Mouse (Mus musculus) E14TG2a.4 (cell line): ENCODE results near the gene Arhgap15.

Experiments
- H3K27me3 ChIP-seq: 2 replicates; pipeline ENCODE4 v1.6.1; 2014; ENCODE audit warnings: low read length, control low read depth; ENCODE audit not compliant: insufficient read depth
- H3K36me3 ChIP-seq: 2 replicates; pipeline ENCODE4 v1.6.1; 2014; ENCODE audit warnings: low read length, control low read depth; ENCODE audit not compliant: insufficient read depth
- H3K4me1 ChIP-seq: replicated peaks from 2 replicates; pipeline ENCODE4 v1.6.1; 2014; ENCODE audit warnings: low read depth, low read length, control low read depth
- H3K4me3 ChIP-seq: replicated peaks from 2 replicates; pipeline ENCODE4 v1.5.1; 2014; ENCODE audit warnings: mild to moderate bottlenecking, low read length
- H3K9me3 ChIP-seq: 2 replicates; pipeline ENCODE4 v1.6.1; 2014; ENCODE audit warnings: low read length, control low read depth
- CTCF ChIP-seq: conservative IDR thresholded peaks from 2 replicates; pipeline ENCODE4 v1.5.1; 2014; ENCODE audit warnings: low read length
- NANOG ChIP-seq: IDR thresholded peaks from 2 replicates; pipeline ENCODE4 v1.6.1; 2014; ENCODE audit warnings: borderline replicate concordance, low read length, mixed read lengths
- POU5F1 ChIP-seq: IDR thresholded peaks from 2 replicates; pipeline ENCODE4 v1.6.1; 2014; ENCODE audit warnings: low read length, borderline replicate concordance

Arhgap15 gene

DNA sequence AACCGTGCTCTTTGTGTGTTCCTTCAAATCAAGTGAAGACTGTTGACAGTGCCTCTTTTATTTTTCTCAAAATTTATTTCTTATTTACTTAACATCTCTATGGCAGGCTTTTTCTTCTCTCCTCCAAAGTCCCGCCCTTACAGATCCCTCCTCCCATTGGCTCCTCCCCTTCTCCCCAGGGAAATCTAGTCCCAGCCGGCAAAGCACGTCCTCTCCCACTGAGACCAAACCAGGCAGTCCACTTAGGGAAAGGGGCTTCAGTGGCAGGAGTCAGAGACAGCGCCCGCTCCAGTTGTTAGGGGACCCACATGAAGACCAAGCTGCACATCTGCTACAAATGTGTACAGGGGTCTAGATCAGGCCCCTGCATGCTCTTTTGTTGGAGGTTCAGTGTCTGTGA lies 569.8 kb downstream of the Arhgap15 start:
- Histone ChIP-seq H3K36me3 (no peaks in the 10 kb centered on the region), H3K4me3 (no peak overlapping the region), H3K27me3 (no peaks in the 10 kb centered on the region), H3K9me3 (no peaks in the 10 kb centered on the region), H3K4me1 (peaks cover 5% of the 10 kb centered on the region)
- TF ChIP-seq NANOG (no peak), CTCF (no peak), POU5F1 (no peak)

GRCm38 (mm10) chr2:44319479-44319878 lies 570.9 kb downstream of the Arhgap15 start:
- Histone ChIP-seq H3K4me1 (peaks cover 5% of the 10 kb centered on the region), H3K36me3 (no peaks in the 10 kb centered on the region), H3K9me3 (no peaks in the 10 kb centered on the region), H3K27me3 (no peaks in the 10 kb centered on the region), H3K4me3 (no peak overlapping the region)
- TF ChIP-seq POU5F1 (no peak), NANOG (no peak), CTCF (no peak)

- Histone ChIP-seq H3K4me1 (no peaks in the 10 kb centered on the region), H3K27me3 (no peaks in the 10 kb centered on the region), H3K4me3 (no peak overlapping the region), H3K9me3 (no peaks in the 10 kb centered on the region), H3K36me3 (no peaks in the 10 kb centered on the region)
- TF ChIP-seq CTCF (no peak), NANOG (no peak), POU5F1 (no peak)
Observed at GRCm38 (mm10) chr2:44323813-44324212, 575.2 kb downstream of the Arhgap15 start.

- H3K36me3 ChIP-seq = no peaks in the 10 kb centered on the region
- no peak overlapping the region for H3K4me3 ChIP-seq
- no peaks in the 10 kb centered on the region for H3K27me3 ChIP-seq
- H3K9me3 ChIP-seq = no peaks in the 10 kb centered on the region
- H3K4me1 ChIP-seq = no peaks in the 10 kb centered on the region
- no peak for TF ChIP-seq CTCF
- TF ChIP-seq NANOG = no peak
- no peak for TF ChIP-seq POU5F1
Observed at GRCm38 (mm10) chr2:44333295-44333694, 584.7 kb downstream of the Arhgap15 start.

DNA sequence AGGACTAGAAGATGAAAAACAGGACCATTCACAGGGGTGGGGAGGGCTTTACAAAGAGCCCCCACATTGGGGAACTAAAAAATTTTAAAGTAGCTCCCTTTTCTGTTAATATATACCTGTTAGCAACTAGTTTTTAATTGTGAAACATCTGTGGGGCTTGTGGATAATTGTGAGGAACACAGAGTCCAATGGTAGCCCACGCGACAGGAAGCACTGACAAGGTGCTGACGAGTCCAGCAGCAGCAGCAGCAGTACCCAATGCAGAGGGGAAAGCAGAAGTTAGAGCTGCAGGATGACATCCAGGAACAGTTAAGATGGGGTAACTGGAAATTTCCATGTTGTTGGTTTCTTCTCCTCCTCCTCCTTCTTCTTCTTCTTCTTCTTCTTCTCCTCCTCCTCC lies 585.4 kb downstream of the Arhgap15 start:
- H3K4me3 ChIP-seq = no peak overlapping the region
- H3K4me1 ChIP-seq = no peaks in the 10 kb centered on the region
- no peaks in the 10 kb centered on the region for H3K27me3 ChIP-seq
- TF ChIP-seq NANOG (no peak), CTCF (no peak), POU5F1 (no peak)
- no peaks in the 10 kb centered on the region for H3K36me3 ChIP-seq
- H3K9me3 ChIP-seq = no peaks in the 10 kb centered on the region

- Histone ChIP-seq H3K4me1 (no peaks in the 10 kb centered on the region), H3K36me3 (no peaks in the 10 kb centered on the region), H3K4me3 (no peak overlapping the region), H3K27me3 (no peaks in the 10 kb centered on the region), H3K9me3 (no peaks in the 10 kb centered on the region)
- TF ChIP-seq POU5F1 = no peak
- TF ChIP-seq NANOG = no peak
- TF ChIP-seq CTCF = no peak
Observed at GRCm38 (mm10) chr2:44334517-44334916, 585.9 kb downstream of the Arhgap15 start.

DNA sequence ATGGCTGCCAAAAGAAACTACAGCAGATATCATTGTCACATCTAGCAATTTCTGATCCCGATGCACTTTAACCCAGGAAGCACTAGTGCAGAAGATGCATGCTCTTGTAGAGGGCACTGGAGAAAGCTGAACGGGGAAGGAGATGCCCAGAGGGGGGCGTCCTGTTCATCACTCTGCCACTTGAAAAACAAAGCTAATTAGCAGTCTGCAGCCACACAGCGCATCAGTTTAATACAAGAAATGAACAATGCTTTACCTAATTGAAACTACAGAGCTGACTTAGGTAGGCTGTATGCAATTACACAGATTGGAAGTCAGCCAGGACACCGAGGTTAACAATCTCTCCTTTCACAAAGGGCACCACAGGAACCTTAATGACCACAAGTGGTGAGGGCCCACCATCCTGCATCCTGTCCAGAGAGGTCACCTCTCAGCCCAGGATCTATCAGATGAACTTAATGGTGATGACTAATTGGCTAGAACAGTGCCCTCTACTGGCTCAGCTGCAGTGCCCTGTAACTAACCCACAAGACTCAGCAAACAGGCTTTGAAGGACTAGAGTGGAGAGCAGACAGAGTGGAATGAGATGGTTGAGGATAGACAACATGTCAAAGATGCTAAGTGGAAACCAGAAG lies 588.2 kb downstream of the Arhgap15 start:
- TF ChIP-seq NANOG (no peak), CTCF (peak; percentile 60)
- Histone ChIP-seq H3K4me1 (peaks cover 14% of the 10 kb centered on the region), H3K27me3 (no peaks in the 10 kb centered on the region), H3K36me3 (no peaks in the 10 kb centered on the region), H3K9me3 (no peaks in the 10 kb centered on the region), H3K4me3 (no peak overlapping the region)

GRCm38 (mm10) chr2:44338467-44338866 lies 589.8 kb downstream of the Arhgap15 start:
- TF ChIP-seq NANOG (no peak), POU5F1 (no peak), CTCF (no peak)
- Histone ChIP-seq H3K27me3 (no peaks in the 10 kb centered on the region), H3K36me3 (no peaks in the 10 kb centered on the region), H3K4me3 (no peak overlapping the region), H3K4me1 (peaks cover 14% of the 10 kb centered on the region), H3K9me3 (no peaks in the 10 kb centered on the region)

DNA sequence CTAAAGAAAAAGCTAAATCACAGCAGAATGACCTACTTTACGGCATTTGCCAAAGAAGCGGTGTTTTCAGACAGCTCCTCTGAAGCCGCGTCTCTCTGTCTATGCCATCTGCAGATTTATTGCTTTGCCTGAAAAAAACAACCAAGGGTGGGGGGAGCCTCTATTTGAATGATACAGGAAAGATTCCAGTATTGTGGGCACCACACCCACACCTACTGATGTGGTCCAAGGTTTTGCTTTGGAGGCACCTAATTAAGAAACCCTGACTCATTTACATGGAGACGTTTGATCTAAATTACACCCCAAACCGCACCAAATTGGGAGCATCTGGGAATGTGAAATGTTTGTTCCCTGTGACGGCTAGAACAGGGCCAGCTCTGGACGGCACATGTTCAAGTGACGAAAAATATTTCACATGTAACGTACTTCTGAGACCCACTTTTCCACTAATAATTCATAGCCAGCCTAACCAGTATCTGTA lies 592.5 kb downstream of the Arhgap15 start:
- no peaks in the 10 kb centered on the region for H3K9me3 ChIP-seq
- H3K4me1 ChIP-seq = peaks cover 14% of the 10 kb centered on the region
- no peak for TF ChIP-seq CTCF
- TF ChIP-seq NANOG = no peak
- no peak for TF ChIP-seq POU5F1
- H3K4me3 ChIP-seq = no peak overlapping the region
- H3K27me3 ChIP-seq = no peaks in the 10 kb centered on the region
- H3K36me3 ChIP-seq = no peaks in the 10 kb centered on the region
